Mouse (Mus musculus): ENCODE results near the gene Por.

Gene Por

DNA sequence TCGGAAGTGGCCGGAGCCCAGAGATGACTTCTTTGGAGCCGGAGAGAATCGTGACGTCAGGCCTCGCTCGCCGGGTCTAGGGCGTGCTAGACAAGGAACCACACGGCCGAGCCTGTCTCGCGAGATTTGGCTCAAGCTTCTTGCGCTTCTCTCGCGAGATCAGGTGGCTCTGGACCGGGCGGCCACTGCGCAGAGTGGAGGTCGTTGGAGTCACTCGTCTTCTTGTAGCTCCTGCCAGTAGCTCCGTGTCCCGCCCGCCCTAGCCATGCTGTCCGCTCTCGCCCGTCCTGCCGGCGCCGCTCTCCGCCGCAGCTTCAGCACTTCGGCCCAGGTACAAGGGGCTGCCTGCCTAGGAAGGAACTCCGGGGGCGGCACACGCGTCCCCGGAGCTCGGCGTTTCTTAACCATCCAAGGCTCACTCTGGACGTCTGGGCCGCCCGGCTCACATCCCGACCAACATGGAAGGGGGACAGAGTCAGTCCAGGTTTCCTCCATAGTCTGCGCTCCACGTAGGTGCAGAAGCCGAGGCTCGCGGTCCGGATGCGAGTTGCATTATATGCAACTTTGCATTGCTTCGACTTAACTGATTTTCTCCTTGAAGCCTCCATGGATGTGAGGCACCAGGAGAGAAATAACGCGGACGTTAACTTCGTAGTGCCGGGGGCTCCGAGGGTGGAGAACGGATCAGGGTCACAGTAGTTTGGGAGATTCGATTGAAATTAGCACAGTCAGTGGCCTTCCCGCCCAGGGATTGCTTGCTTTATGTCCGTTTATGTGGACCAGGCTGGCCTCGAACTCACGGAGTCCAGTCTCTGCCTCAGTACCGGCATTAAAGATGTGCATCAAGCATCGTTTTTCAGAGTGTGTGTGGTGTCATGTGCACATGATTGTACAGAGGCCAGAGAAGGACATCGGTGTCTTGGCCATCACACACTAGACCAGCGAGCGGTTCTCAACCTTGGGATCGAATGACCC lies 108.9 kb downstream of the Por start, which contains the start of gene Mdh2:
Gene Mdh2 (plus strand): TSS at position 10 of the 975 bp plus-strand sequence.
- peak; percentile 98 to 100 for DNase-seq

DNA sequence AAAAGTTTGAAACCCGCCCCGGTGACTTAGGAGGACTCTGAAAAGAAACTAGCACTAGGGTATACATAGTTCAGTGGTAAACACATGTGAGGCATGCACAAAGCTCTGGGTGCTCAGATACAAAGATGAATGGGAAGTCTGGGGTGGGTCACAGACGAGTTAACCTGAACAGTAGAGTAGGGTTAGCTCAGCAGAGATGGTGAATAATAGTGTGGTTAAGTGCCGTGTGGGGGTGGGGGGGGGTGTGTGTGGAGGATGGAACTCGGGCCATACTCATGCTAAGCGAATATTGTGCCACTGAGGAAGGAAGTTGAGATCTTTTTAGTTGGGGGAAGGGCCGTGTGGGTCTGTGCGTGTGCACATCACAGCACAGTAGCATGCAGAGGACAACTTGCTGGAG lies 110.5 kb downstream of the Por start:
- DNase-seq: no peak

DNA sequence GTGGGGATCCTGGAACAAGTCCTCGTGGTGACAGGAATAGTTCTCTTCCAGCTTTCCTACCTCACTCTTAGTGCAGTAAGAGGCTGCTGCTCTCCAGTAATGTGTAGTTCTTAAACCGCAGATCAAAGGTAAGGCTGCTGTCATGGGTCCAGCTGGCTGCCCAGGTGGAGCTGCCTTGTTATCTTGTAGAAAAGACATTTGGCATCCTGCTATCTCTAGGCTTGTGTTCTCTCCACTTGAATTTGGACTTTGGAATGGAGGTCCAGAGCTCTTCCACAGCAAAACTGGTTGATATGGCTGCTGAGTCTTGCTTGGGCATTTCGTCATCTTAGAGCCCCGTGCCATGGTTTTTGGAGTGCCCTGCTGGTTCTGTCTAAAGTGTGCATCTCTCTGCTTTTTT lies 113.1 kb downstream of the Por start:
- no peak for DNase-seq

Measured in cerebellum, postnatal 25 days (tissue).